Mouse (Mus musculus) hindlimb bud, embryonic 11.5 days (tissue): ENCODE measurements around the gene Gabrr3.

Source experiments
- DNase-seq: peaks from one replicate; pipeline ENCODE4 v3.0.0-alpha.2; 2012; ENCODE audit warnings: low read depth, low spot score; ENCODE audit errors: extremely low spot score

The Gabrr3 gene

GRCm38 (mm10) chr16:59463973-59464372, 56.8 kb downstream of the Gabrr3 start:
- DNase-seq, result no peak

GRCm38 (mm10) chr16:59469846-59470245, 62.7 kb downstream of the Gabrr3 start:
- no peak for DNase-seq

DNA sequence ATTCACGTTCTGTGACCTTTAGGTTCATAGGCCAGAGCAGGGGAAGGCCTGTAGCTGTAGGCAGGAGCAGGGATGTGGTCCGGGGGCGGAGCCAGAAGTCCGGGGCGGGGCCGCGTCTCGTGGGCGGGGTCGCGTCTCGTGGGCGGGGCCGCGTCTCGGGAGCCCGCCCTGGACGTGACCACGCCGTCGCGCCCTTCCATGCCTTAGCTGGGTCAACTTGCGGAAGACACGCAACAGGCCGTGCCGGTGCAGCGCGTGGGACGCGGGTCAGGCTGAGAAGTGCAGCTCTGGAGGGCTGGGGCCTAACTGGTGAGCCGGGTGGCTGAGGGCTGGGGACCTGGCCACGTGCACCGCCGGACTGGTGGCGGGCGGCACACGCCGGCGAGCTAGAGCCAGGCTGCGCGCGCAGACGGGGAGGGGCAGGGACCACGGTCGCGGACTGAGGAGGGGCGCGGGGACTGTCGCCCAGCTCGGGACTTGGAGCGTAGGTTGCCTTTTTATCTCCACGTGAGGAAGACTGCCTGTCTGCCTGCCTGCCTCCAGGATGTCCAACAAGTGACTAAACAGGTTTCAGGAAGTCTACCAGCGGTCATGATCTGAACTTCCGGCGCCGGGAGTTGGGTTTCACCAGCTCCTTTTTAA, 64.6 kb downstream of the Gabrr3 start, which contains the start of gene Riox2:
Gene Riox2 (plus strand): TSS at position 139 of the 642 bp plus-strand sequence.
- no peak for DNase-seq

GRCm38 (mm10) chr16:59472546-59472945, 65.4 kb downstream of the Gabrr3 start:
- no peak for DNase-seq

GRCm38 (mm10) chr16:59474788-59475187, 67.7 kb downstream of the Gabrr3 start:
- DNase-seq, result no peak

DNA sequence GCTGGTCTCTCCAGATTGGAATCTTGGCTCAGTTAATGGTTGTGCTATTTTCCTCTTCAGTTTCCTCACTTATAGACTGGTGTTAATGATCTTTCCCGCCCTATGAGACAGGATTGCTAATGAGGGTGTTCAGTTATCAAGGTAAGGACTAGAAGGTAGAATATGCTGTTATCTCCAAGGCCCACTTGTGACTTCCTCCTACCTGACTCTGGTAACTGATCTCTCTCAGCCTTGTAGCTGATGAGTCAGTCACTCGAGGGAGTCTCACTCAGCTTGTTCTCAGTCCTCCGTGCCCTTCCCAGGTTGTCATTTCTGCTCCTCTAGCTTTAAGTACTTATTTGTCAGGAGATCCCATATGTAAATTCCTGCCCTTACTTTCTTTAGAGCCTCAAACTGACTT, 70.8 kb downstream of the Gabrr3 start:
- no peak for DNase-seq

DNA sequence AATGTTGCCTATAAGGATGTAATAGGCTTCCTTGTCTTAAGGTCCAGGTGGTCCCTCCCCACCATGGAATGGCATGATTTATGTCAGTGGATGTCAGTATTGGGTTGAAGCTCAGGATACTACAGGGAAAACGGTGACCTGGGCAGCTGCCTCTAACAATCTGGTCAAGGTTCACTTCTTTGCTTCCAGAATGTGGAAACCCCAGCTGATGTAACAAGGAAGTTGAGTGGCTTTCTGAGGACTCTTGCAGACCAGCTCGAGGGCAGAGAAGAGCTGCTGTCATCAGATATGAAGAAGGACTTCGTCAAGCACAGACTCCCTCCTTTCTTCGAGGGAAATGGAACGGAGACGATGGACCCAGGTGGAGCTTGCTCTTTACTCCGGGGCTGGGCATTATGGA, 80.1 kb downstream of the Gabrr3 start:
- DNase-seq, result no peak

DNA sequence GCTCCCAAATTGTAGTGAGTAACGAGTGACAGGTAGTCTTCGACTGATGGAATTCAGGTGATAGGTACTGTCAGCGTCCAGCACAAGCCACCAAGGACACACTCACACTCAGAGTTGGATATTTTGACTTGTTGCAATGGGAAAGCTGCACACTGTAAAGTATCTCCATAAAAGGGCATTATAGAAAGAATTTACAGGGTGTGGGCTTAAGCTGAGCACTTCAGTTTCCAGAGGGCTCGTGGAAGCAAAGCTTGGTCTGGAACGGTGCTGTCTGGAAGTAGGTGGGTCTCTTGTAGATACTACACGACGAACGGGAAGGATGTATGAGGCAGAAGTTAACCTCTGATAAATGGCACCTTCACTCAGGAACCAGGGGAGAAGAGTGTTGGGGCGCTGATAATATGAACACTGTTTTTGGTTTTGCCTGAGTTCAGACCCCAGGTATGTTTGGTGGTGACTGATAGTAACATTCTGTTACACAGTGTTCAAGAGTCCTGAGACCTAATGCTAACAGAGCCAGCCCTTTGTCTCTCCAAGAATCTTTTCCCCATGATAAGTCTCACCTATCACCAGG, 80.9 kb downstream of the Gabrr3 start:
- no peak for DNase-seq

GRCm38 (mm10) chr16:59493199-59493598, 86.1 kb downstream of the Gabrr3 start:
- no peak for DNase-seq

DNA sequence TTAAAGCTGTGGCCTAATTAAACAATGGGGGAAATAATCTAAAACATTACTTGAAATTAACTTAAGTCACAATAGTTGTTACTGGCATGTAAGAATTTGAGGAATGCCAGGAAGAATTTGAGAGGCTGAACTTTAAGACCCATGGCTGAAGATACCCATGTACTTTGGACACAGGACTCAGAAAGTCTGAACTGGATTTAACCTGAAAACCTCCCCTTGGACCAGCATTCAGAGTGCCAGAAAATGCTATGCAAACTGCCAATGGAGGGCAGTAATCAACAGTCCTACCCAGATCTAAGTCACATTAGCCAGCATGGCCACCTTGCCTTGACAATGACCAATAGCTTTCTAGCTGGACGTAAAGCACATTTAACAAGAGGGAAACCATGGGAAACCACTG, 90.8 kb downstream of the Gabrr3 start:
- DNase-seq, result no peak

GRCm38 (mm10) chr16:59499180-59499579, 92.0 kb downstream of the Gabrr3 start:
- no peak for DNase-seq

GRCm38 (mm10) chr16:59509830-59510229, 102.7 kb downstream of the Gabrr3 start:
- no peak for DNase-seq
